Mouse (Mus musculus) embryonic facial prominence, embryonic 11.5 days (tissue): Measurements from ENCODE around the gene Hist1h3f. TPM values are rescaled to one million over a fixed set of nuclear protein-coding genes. Genes with fewer than 3 reads are reported as not detected.
"Not testable (repeated sequence)": the region's sequence is repeated elsewhere in the genome, so short reads cannot be mapped to it uniquely, and the experiment has no call there.

ENCODE experiments used
- ATAC-seq: fragments of 200-750 bp; cut with Nextera tagmentation; replicated peaks from 2 replicates; pipeline ENCODE4 v1.8.0; 2017; ENCODE audit warnings: low read depth; ENCODE audit not compliant: insufficient number of reproducible peaks, low FRiP score, low TSS enrichment
- DNase-seq: peaks from one replicate; pipeline ENCODE4 v3.0.0-alpha.2; 2015; ENCODE audit warnings: low spot score
- H3K27ac ChIP-seq: fragments of 300-500 bp; sonication (generic); replicated peaks from 2 replicates; pipeline ENCODE4 v1.5.1; 2014; ENCODE audit warnings: mild to moderate bottlenecking, low read depth, low read length, control low read depth
- H3K27me3 ChIP-seq: fragments of 300-500 bp; sonication (generic); 2 replicates; pipeline ENCODE4 v1.6.1; 2014; ENCODE audit warnings: mild to moderate bottlenecking, low read length, moderate library complexity, mixed read lengths; ENCODE audit not compliant: control insufficient read depth, insufficient read depth
- H3K36me3 ChIP-seq: fragments of 300-500 bp; sonication (generic); replicated peaks from 2 replicates; pipeline ENCODE4 v1.6.1; 2014; ENCODE audit warnings: low read depth, mild to moderate bottlenecking, low read length, moderate library complexity, mixed read lengths; ENCODE audit not compliant: control insufficient read depth, insufficient read depth
- H3K4me1 ChIP-seq: fragments of 300-500 bp; sonication (generic); 2 replicates; pipeline ENCODE4 v1.6.1; 2014; ENCODE audit warnings: low read length, mixed read lengths; ENCODE audit not compliant: control insufficient read depth, insufficient read depth
- H3K4me2 ChIP-seq: fragments of 300-500 bp; sonication (generic); 2 replicates; pipeline ENCODE4 v1.6.1; 2014; ENCODE audit warnings: low read depth, mild to moderate bottlenecking, control low read depth, low read length, moderate library complexity
- H3K4me3 ChIP-seq: fragments of 300-500 bp; sonication (generic); 2 replicates; pipeline ENCODE4 v1.5.1; 2014; ENCODE audit warnings: low read depth, low read length, control low read depth
- H3K9ac ChIP-seq: fragments of 300-500 bp; sonication (generic); replicated peaks from 2 replicates; pipeline ENCODE4 v1.6.1; 2014; ENCODE audit warnings: mild to moderate bottlenecking, control low read depth, low read length
- H3K9me3 ChIP-seq: fragments of 300-500 bp; sonication (generic); replicated peaks from 2 replicates; pipeline ENCODE4 v1.6.1; 2016; ENCODE audit warnings: mild to moderate bottlenecking, low read length, inconsistent platforms, mixed read lengths; ENCODE audit not compliant: control insufficient read depth
- WGBS: fragments of 180-500 bp; shearing (Covaris S2); extraction: QIAGEN DNeasy Blood & Tissue Kit; methylation state at CpG from one replicate; pipeline ENCODE4 v1.1.7; 2014; 5-methylcytosine and 5-hydroxymethylcytosine counted together
- polyA plus RNA-seq: library from polyadenylated mRNA; unstranded; fragments of >200 nt; fragmentation: Nextera tagmentation; extraction: Ambion mirVana; gene quantifications from 2 replicates; pipeline ENCODE4 v1.2.1, GENCODE M21; 2014

The Hist1h3f gene
- polyA plus RNA-seq, 1 experiment from 2014 or later, result 1.5 TPM

GRCm38 (mm10) chr13:23571022-23571503 lies 27.2 kb downstream of the Hist1h3f start, which contains the start of the genes Hist1h2ae and Hist1h2bg:
TSS of gene Hist1h2ae (minus strand) at chr13:23571220.
TSS of gene Hist1h2bg (plus strand) at chr13:23571396.
- peak within 1 kb of the TSS; percentile 95 for H3K27ac ChIP-seq
- H3K9ac ChIP-seq, result peak within 1 kb of the TSS; percentile 77
- under 1% methylated on average over 18 of the region's 18 CpGs for WGBS
- ATAC-seq (peak; percentile 86), DNase-seq (peak; percentile 92)
- H3K4me3 ChIP-seq, result peak within 1 kb of the TSS; percentile 46
- H3K36me3 ChIP-seq, result no peaks in the 10 kb centered on the region
- H3K9me3 ChIP-seq, result no peaks in the 10 kb centered on the region
- no peaks in the 10 kb centered on the region for H3K4me1 ChIP-seq
- H3K4me2 ChIP-seq, result peak within 1 kb of the TSS; percentile 71
- H3K27me3 ChIP-seq, result no peaks in the 10 kb centered on the region

GRCm38 (mm10) chr13:23571504-23572217 lies 27.8 kb downstream of the Hist1h3f start:
- not testable (repeated sequence) for ATAC-seq, H3K9me3 ChIP-seq, H3K36me3 ChIP-seq, H3K27me3 ChIP-seq, H3K4me1 ChIP-seq
- peak overlapping the region; percentile 95 for H3K27ac ChIP-seq
- peak overlapping the region; percentile 77 for H3K9ac ChIP-seq
- DNase-seq, result peak; percentile 63
- peak overlapping the region; percentile 46 for H3K4me3 ChIP-seq
- H3K4me2 ChIP-seq, result peak overlapping the region; percentile 71
- WGBS, result 1% methylated on average over 11 of the region's 34 CpGs

GRCm38 (mm10) chr13:23572218-23573033 lies 28.6 kb downstream of the Hist1h3f start:
- Histone ChIP-seq H3K9me3 (no peaks in the 10 kb centered on the region), H3K4me3 (peak overlapping the region; percentile 46), H3K9ac (peak overlapping the region; percentile 77), H3K27me3 (no peaks in the 10 kb centered on the region), H3K27ac (peak overlapping the region; percentile 95), H3K36me3 (no peaks in the 10 kb centered on the region), H3K4me2 (peak overlapping the region; percentile 71), H3K4me1 (no peaks in the 10 kb centered on the region)
- ATAC-seq (no peak), DNase-seq (peak; percentile 68)
- 41% methylated on average over 2 of the region's 2 CpGs for WGBS

GRCm38 (mm10) chr13:23573034-23573897 lies 29.4 kb downstream of the Hist1h3f start:
- Histone ChIP-seq H3K4me3 (peak overlapping the region; percentile 46), H3K4me2 (peak overlapping the region; percentile 71)
- H3K4me1 ChIP-seq, result not testable (repeated sequence)

GRCm38 (mm10) chr13:23573898-23574524 lies 30.2 kb downstream of the Hist1h3f start, which contains the start of the genes Hist1h2bf and Hist1h2ad:
TSS of gene Hist1h2bf (minus strand) at chr13:23574196.
TSS of gene Hist1h2ad (plus strand) at chr13:23574381.
- WGBS, result 0% methylated on average over 19 of the region's 42 CpGs
- Histone ChIP-seq H3K27ac (peak within 1 kb of the TSS; percentile 95), H3K4me2 (peak within 1 kb of the TSS; percentile 71), H3K4me3 (peak within 1 kb of the TSS; percentile 46), H3K9ac (peak within 1 kb of the TSS; percentile 68)
- not testable (repeated sequence) for H3K27me3 ChIP-seq, H3K4me1 ChIP-seq, H3K36me3 ChIP-seq, H3K9me3 ChIP-seq
- ATAC-seq (peak; percentile 92), DNase-seq (peak; percentile 98)

More at GRCm38 (mm10) chr13:23573034-23573897, 29.4 kb downstream of the Hist1h3f start:
- H3K36me3 ChIP-seq, H3K27me3 ChIP-seq, ATAC-seq, DNase-seq, H3K9me3 ChIP-seq: not testable (repeated sequence)
- peak overlapping the region; percentile 95 for H3K27ac ChIP-seq
- peak overlapping the region; percentile 68 for H3K9ac ChIP-seq
- WGBS, result 11% methylated on average over 17 of the region's 20 CpGs

- 0% methylated on average over 5 of the region's 39 CpGs for WGBS
- Histone ChIP-seq H3K27ac (peak overlapping the region; percentile 91), H3K4me3 (peak overlapping the region; percentile 30), H3K9ac (peak overlapping the region; percentile 61), H3K4me2 (peak overlapping the region; percentile 52)
- ATAC-seq, H3K36me3 ChIP-seq, H3K9me3 ChIP-seq, H3K4me1 ChIP-seq, H3K27me3 ChIP-seq: not testable (repeated sequence)
- DNase-seq, result peak; percentile 59
These were observed 30.8 kb downstream of the Hist1h3f start for GRCm38 (mm10) chr13:23574546-23575170.
